Mouse (Mus musculus) cerebellum, adult (tissue): ENCODE measurements at regions not wholly inside any gene's neighbourhood (a gene's known extent, or its start where the extent isn't known, plus 50 kb on each side); places are given as distances from the start of the nearest gene placed in this dataset.
"Not testable (repeated sequence)": the region's sequence is repeated elsewhere in the genome, so short reads cannot be mapped to it uniquely, and the experiment has no call there.

Source experiments
- ATAC-seq: cut with Nextera tagmentation; 2 replicates; pipeline ENCODE4 v1.9.2; 2017; ENCODE audit warnings: mild to moderate bottlenecking, moderate library complexity, mixed read lengths; ENCODE audit not compliant: insufficient number of reproducible peaks, low FRiP score, low TSS enrichment

DNA sequence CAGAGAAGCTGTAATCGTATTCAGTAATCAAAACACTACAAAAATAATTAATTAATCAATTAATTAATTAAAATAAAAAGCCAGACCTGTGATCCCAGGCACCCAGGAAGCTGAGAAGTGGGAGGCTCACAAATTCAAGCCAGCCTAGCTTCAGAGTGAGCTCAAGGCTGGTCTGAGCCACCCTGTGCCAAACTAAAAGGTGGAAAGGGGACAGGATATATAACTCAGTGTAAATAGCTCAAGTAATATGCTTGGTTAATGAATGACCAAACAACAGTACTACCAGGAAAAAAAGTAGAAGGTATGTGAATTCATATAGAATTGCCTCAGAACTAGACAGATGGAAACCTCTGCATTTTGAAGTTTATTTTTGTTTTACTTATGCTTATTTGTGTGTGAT, 321.2 kb downstream of the Rbm26 start:
- no peak for ATAC-seq

DNA sequence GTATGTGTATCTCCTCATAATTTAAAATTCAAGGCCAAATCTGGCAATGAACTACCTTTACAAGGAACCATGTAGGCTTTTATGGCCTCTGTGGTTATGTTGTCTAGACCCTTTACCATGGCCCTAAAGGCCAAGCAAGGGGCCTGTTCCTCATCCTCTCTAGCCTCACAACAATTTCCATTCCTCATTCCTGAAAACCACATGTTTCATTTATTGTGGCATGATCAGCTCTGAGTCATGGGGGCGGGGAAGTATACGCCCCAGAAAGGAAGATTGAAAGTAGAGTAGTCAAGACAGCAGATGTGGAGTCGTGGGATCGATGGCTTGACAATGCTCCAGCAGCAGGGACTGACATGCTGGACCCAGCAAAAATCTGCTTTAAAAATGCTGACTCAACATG, 326.8 kb upstream of the Rnf219 start:
- no peak for ATAC-seq

DNA sequence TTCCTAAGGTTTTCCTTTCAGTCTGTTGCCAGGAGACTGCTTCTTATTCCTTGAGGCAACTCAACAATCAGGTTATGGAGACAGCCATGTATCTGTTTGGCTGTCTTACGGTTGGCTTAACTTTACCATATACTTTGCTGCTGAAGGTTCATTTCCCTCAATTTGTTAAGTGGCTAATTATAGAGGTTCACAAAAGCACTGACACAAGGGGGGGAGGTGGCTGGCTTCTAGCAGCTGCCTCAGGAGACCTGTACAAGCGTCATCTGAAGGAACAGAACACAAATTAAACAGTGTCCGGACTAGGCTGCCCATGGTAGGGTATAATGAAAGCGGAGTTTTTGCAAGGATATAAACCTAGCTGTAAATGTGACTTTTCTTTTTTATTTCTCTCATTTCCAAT, 305.0 kb upstream of the Rnf219 start:
- ATAC-seq: no peak

DNA sequence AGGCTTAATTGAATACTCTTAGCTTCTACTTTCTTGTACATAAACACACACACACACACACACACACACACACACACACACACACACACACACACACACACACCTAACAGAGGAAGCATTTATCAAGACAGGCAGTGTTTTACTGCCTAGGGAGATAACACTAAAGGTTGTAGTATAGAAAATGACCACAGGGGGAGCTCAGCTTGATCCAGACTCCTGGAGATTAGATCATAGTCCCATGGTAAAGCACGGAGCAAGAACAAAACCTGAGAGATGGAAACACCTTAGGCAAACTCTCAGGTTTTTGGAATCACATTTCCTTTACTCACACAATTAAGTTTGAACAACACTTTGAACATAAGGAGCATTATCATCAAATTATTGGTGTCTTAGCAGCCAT, 302.5 kb upstream of the Rnf219 start:
- ATAC-seq: no peak

DNA sequence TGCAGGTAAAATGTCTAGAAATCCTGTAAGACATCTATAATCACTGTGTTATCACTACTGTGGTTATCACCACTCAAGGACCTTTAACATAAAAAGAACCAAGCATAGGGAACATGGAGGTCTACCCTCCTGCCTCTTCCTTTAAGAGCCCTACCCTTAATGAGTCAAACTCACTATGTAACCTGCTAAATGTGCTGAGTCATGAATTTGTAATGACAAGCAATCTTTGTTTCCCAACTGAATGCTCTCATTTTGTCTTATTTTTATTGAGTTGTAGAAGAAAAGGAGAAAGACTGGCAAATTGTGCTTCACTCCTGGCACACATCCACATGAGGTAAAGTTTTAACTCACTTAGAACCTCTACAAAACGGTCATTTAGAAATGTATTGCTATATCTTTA, 301.8 kb upstream of the Rnf219 start:
- ATAC-seq: no peak

DNA sequence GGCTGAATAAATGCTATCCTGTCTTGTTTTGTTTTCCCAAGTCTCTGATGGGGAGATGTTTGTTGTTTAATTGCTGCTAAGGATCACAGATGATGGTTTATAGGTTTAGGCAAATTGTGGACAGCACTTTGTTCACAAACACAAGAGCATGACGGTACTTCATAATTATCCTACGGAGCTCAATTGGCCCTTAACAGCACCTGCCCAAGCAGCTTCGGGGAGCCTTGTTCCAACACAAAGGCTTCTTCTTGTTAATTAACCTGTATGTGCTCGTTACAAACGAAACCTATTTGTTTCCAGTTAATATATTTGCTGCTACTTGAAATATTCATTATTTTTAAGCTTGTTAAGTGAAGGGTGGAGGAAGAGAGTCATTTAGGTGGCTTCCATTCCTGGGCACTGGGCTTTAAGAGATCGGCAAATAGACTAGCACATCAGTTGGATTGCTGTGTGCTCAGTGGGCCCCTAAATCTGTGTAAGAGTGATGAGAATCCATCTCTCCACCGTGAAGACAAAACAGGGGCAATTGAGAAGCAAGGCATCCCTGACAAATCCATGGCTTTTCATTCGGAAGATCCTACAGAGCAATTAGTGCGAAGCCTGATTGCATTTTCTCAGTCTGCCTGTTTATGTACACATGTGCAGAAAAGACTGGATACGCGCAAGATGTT, 299.6 kb upstream of the Rnf219 start:
- no peak for ATAC-seq

DNA sequence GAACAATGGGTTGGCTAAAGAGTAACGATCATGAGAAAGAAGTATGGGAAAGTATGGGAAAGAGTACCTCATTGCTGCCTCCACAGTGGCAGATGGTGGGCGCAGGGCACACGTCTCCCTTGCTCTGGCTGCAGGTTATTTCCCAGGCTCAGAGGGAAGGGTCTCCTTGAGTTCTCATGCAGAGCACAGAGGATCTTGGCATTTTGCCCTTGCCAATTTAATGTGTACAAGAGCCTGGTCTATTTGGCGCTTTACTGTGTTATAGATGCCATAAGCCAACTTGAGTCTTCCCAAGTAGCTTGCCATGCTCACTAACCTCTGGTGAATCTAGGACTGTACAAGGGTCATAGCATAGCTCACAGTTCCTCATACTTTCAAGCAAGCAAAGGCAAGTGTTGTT, 296.7 kb upstream of the Rnf219 start:
- no peak for ATAC-seq

DNA sequence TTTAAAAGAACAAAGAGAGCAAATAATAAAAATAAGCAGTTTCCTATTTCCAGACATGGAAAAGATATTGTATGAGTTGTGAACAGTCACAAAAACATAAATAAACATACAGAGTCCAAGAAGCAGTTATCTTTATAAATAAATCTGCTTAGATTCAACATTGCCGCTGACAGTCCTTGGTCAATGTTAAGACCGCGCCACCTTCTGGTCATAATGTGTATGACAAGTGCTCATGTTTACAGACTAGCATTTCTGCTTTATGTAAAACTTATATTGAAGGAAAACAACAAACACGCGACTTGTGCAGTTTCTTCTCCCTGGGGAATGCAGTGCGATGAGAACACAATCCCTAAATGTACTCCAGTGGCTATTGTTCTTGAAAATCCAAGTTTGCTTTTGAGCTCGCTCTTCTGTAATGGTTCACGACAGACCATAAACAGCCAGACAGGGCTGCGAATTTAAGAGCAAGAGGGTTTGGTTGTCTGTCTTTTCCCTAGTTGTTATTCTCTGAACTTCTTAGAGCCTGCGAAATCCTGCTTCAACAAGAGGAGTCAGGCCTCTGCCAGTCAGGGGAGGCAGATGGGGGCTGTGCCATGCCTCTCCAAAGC, 291.6 kb upstream of the Rnf219 start:
- ATAC-seq: 0 out of 2 replicates have a peak, but pooled peaks have one; percentile 33

DNA sequence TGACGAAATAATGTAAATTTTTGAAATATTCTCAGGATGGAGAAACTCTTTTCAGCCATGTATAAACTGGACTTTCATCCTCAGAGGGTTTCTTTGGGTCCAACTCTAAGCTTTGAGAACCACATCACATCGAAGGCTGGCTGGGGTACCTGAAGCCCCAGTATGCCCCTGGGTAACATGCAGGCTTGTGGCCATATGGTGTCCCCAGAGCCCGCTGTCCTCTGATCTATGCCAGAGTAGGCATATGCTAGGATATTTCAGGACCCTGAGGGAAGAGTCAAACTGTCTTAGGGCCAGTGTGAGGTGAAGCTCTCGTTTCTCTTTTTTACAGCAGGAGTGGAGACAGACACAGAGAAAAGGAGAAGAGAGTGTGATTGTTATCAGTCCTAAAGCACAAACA, 289.6 kb upstream of the Rnf219 start:
- ATAC-seq: no peak

DNA sequence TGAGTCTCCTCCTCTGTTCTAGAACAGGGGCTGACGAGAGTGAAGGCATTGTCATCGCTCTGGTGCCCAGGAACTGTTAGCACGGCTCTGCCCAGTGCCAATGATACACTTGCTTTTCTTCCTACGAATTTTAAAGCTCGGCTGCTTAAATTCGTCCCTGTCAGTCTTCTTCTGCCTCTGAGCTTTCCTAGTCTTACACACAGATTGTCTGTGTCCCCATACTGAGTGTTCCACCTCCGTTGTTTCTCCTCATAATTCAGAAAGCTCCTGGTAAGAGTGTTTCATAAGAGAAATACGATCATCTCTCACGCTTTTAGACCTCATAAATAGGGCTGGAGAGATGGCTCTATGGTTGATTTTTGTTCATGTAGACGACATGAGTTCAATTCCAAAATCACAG, 282.9 kb upstream of the Rnf219 start:
- ATAC-seq: no peak

DNA sequence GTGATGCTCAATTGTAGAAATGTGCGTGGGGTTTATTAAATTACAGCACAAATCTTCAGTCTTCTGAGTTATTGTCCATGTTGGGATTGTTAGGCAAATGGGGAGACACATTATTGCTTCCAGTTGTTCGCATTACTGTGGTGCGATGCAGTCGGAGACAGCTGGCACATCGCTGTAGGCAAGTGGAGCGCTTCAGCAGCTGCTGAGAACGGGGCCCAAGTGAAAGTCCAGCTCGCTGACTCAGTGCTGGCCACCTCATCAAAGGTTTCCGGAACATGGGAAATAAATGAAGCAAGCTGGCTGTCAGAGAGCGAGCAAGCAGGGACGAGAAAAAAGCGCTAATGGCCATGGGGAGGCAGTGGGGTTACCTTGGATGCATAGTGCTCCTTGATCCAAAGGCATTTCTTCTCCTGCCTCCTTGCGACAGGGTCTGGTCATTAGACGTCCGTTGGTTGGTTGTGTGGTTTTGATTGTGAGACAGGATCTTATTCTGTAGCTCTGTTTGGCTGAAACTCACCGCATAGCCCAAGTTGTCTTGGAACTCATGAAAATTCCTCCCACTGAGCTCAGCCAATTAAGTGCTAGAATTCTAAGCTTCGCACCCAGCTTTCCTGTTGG, 274.0 kb upstream of the Rnf219 start:
- no peak for ATAC-seq

DNA sequence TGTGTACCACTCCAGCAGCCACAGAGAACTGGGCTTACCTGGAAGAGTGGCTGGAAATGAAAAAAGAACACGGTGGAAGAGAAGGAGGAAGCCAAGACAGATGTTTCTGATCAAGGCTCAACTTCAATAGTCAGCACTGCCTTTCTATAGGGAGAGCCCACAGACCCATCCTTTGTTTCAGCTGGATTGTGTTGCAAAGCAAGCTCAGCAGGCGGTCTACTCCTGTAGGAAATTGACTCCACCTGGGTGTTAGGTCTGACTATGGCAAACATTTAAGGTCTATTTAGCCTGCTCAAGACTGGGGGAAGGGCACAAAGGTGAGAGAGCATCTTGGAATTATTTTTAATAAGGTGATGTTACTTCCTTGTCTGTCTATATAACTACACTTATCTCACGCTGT, 266.9 kb upstream of the Rnf219 start:
- ATAC-seq: no peak

DNA sequence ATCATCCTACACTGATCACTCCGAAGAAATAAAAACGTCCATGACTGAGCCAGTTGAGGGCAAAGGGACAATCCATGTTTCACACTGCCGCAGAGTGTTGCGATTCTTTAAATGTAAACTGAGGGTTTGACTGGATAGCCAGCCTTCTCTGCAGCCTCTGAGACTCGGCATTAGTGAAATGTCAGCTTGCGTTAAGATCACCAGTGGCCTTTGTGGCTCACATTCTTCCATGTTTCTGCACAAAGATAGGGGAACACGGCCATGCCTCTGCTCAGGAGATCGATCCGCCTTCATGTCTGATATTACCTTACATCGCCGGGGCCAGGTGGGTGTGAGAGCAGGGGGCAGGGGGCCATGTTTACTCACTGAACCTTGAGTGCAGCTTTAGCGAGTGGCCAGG, 262.6 kb upstream of the Rnf219 start:
- no peak for ATAC-seq

DNA sequence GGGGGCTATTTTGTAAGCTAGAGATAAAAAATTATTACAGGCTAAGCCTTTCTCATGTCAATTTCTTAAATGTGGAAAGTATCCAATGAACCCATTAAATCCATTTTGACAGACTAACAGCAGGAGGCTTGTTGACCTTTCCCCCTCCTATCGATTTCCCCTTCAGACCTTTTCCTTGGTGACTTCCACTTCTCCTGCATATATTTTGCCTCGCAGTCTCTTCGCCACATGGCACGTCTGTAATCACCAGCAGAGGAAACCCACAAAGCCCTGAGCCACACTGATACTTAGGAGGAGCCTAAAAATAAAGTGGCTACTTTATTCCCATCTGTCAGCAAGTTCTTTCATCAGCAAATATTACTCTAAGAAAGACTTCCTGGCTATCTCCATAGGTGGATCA, 247.5 kb upstream of the Rnf219 start:
- ATAC-seq: no peak

DNA sequence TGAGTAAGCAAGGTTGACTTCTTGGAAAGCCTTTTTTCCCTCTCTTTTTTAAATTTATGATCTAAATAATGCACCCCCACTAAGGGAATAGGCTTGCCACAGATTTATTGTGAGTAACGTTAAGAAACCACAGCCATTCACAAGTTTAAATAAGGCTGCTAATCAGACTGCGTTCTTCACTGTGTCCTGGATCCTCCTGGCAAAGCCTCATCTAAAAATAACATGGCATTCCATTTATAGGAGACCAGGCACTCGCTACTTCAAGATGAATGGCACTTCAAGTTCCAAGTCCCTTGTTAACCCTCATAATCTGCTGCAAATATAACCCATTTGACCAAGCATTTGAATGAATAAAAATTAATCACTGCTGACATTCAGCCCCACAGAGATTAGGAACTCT, 211.8 kb upstream of the Rnf219 start:
- no peak for ATAC-seq

DNA sequence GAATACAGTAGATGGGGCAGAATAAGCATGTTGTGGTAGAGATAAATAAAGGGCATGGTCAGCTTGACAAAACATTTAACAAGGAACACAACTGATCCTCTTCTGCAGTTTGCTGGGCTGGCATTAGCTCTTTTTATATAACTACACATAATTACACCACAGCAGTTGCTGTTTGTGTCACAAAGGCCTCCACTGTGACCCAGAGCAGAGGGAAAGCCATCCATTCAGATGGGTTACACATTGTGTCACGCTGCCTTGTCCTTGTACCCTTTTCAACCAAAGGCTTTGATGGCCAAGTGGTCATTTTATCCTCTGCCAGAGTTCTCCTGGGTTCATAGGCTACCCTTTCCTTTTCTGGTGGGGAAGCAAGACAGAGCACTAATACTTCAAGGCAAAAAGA, 209.6 kb upstream of the Rnf219 start:
- ATAC-seq: no peak

DNA sequence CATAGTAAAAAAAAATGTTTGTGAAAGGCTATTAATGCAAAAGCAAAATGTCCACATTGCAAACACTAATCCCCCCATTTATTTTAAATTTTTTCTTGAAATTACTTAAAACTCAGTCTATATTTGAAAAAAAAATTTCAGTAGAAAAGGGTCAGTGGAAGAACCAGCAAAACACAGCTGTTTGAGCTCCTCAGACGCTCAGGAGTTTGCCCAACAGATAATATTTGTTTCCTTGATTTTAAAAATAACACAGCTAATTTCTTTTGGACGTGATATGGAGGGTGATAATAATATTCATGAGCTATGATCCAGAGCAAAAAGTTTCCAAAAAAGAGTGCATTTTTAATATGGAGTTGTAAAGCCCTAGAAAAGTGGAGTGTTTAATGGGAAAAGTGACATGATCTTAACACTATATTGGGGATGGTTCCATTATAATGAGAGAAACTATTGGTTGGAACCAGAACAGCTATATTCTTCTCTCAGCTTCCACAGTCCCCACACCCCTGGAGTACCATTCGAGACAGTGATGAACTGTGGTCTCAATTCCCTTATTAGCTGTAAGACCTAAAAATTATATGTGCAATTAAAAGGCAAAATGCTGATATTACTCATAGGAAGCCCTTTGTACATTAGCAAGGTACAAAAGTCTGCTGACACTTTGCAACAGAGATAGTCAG, 209.0 kb upstream of the Rnf219 start:
- no peak for ATAC-seq

DNA sequence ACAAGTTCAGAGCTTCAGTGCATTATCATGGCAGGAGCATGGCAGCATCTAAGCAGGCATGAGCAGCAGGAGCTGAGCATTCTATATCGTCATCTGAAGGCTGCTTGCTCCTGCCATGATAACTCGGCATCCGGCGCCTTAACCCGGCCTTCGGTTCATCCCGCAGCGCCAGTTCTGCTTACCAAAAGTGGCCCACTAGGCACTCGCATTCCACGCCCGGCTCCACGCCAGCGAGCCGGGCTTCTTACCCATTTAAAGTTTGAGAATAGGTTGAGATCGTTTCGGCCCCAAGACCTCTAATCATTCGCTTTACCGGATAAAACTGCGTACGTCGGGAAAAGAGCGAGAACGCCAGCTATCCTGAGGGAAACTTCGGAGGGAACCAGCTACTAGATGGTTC, 193.2 kb upstream of the Rnf219 start:
- ATAC-seq: not testable (repeated sequence)

DNA sequence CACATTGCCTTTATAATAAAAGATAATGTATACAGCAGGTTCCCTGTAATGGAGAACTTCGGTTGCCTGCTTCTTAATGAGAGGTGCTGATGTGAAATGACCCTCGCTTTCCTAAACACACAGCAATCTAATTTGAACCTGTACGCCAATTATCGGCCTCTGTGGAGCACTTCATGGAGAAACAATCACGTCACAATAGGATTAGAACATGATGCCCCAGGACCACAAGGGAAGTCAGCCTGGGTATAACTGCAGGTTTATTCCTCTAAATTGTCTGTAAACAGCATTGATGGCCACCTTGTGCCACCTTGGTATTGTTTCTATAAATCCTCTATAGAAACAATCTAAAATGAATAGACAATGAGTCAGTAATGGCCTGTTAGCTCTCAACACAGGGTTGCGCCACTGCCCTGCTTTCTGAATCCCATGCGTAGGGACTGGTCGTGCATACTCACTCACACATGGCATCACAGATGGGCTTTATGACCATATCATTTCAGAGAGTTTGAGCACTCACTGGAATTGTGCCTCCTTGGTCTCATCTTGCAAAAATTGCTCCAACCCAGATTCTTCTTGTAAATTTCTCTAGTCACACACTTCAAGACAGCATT, 179.9 kb upstream of the Rnf219 start:
- ATAC-seq: no peak

DNA sequence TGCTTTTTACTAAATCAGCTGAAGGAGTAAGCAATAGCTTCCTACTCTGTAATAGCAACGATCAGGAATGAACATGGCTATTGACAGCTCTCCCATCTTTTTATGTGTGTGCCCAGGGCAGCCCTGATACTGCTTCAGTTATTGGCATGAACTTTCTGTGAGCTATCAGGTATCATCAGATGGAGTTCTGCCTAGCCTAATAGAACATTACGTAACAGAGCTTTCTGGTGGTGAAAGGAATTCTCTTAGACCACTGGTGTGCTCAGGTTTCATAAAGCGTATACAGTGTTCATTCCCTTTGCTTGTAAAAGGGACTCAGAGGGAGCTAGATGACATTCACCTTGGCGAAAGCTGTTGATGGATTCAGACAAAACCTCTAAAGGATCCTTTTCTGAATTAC, 176.5 kb upstream of the Rnf219 start:
- ATAC-seq: no peak

DNA sequence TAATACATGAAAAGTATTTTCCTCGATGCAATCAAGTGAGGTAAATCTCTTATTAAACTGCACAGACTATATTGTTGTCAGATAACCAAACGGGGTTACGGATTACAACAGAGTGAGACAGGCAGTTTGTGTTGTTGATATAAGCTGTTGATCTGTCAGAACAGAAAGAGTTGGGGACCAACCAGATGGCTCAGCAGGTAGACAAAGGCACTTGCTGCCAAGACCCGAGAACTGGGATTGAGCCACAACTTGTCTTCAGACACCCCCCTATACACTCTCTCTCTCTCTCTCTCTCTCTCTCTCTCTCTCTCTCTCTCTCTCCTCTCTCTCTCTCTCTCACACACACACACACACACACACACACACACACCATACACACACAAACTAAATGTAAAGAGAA, 172.7 kb upstream of the Rnf219 start:
- no peak for ATAC-seq
